Mouse (Mus musculus) embryonic facial prominence, embryonic 15.5 days (tissue): ENCODE measurements at regions not wholly inside any gene's neighbourhood (a gene's known extent, or its start where the extent isn't known, plus 50 kb on each side); places are given as distances from the start of the nearest gene placed in this dataset.

Experiments
- ATAC-seq: fragments of 200-750 bp; cut with Nextera tagmentation; 2 replicates; pipeline ENCODE4 v1.8.0; 2017; ENCODE audit warnings: low read depth, moderate TSS enrichment; ENCODE audit not compliant: insufficient number of reproducible peaks, low FRiP score, low TSS enrichment
- H3K27ac ChIP-seq: fragments of 300-500 bp; sonication (generic); replicated peaks from 2 replicates; pipeline ENCODE4 v1.5.1; 2015; ENCODE audit warnings: mild to moderate bottlenecking, inconsistent platforms
- H3K27me3 ChIP-seq: fragments of 300-500 bp; sonication (generic); 2 replicates; pipeline ENCODE4 v1.6.1; 2015; ENCODE audit warnings: inconsistent platforms
- H3K36me3 ChIP-seq: fragments of 300-500 bp; sonication (generic); 2 replicates; pipeline ENCODE4 v1.6.1; 2015; ENCODE audit warnings: mild to moderate bottlenecking, inconsistent platforms
- H3K4me1 ChIP-seq: fragments of 300-500 bp; sonication (generic); 2 replicates; pipeline ENCODE4 v1.6.1; 2015; ENCODE audit warnings: inconsistent platforms
- H3K4me2 ChIP-seq: fragments of 300-500 bp; sonication (generic); replicated peaks from 2 replicates; pipeline ENCODE4 v1.6.1; 2015; ENCODE audit warnings: mild to moderate bottlenecking, inconsistent platforms
- H3K4me3 ChIP-seq: fragments of 300-500 bp; sonication (generic); replicated peaks from 2 replicates; pipeline ENCODE4 v1.5.1; 2015; ENCODE audit warnings: mild to moderate bottlenecking, inconsistent platforms
- H3K9ac ChIP-seq: fragments of 300-500 bp; sonication (generic); 2 replicates; pipeline ENCODE4 v1.6.1; 2015; ENCODE audit warnings: inconsistent platforms
- H3K9me3 ChIP-seq: fragments of 300-500 bp; sonication (generic); replicated peaks from 2 replicates; pipeline ENCODE4 v1.6.1; 2016; ENCODE audit warnings: inconsistent platforms
- WGBS: fragments of 180-500 bp; shearing (Covaris S2); methylation state at CpG from one replicate; pipeline ENCODE4 v1.1.7; 2015; 5-methylcytosine and 5-hydroxymethylcytosine counted together

DNA sequence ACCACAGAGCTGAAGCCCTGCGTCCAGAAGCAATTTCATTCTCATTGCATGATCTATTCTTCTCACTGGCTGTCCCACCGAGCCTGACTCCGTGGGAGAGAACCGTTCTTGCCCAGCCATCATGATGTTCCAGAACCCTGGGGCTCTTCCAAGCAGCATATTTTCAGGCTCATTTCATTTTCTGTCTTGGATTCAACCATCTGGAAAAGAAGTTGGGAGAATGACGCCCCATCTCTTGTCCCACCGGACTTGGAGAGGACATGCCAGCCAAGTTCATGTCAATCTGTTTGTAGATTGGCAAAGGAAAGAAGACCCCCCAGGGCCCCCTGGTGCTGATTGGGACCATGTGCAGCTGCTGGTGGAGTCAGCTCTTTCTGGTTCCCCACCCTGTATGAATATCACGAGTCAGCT, 1400.5 kb upstream of the Lrrc6 start:
- peak overlapping the region; percentile 68 for H3K27ac ChIP-seq
- no peak overlapping the region for H3K4me3 ChIP-seq

DNA sequence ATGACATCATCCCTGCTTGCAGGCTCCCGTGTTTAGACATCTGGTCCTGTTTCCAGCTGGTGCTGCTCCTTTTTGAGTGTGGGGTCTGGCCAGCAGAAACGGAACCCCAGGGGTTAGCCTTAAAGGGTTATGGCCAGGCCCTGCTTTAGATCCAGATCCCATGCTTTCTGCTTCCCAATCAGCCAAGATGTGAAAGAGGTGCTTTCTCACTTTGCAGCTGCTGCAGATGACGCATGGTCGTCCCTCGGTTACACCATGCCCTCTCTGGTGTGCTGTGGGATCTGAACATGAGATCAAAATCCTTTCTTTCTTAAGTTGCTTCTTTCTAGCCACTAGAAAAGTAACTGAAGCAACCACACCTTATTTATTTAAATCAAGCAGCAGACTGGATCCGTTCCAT, 1399.1 kb upstream of the Lrrc6 start:
- H3K4me3 ChIP-seq: no peak overlapping the region
- peaks cover 9% of the 10 kb centered on the region; the same call in 1 of the 2 replicates for H3K4me1 ChIP-seq
- no peak overlapping the region for H3K4me2 ChIP-seq
- ATAC-seq: no peak
- 69% methylated on average over 6 of the region's 6 CpGs for WGBS
- H3K36me3 ChIP-seq: no peaks in the 10 kb centered on the region
- no peaks in the 10 kb centered on the region for H3K9me3 ChIP-seq
- H3K9ac ChIP-seq: no peak overlapping the region
- H3K27ac ChIP-seq: peak overlapping the region; percentile 68
- no peaks in the 10 kb centered on the region for H3K27me3 ChIP-seq

More for the DNA sequence above, 1400.5 kb upstream of the Lrrc6 start:
- Histone ChIP-seq H3K9ac (no peak overlapping the region), H3K36me3 (no peaks in the 10 kb centered on the region), H3K4me1 (peaks cover 9% of the 10 kb centered on the region; the same call in 1 of the 2 replicates), H3K4me2 (no peak overlapping the region), H3K9me3 (no peaks in the 10 kb centered on the region), H3K27me3 (no peaks in the 10 kb centered on the region)
- WGBS: 48% methylated on average over 7 of the region's 7 CpGs
- peak; percentile 74 for ATAC-seq

DNA sequence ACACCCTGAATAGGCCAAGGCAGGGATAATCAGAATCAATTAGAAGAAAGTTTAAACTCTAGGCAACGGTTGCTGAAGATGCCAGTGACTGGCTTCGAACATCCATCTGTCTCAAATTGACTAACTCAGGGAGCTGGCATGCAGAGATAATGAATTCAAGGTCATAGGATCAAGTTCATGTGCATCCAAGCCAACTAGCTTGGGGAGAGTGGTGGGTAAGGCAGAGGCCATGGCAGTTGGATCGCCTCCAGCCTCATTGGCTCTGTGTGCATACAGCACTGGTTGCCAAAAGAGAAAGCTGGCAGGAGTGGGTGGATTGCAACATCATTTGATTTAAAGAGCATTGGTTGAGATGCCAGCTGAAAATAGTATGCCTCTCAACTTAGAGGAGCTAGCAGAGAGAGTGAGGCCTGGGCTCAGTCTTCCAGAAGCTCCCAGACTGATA, 1398.3 kb upstream of the Lrrc6 start:
- Histone ChIP-seq H3K27me3 (no peaks in the 10 kb centered on the region), H3K9me3 (no peaks in the 10 kb centered on the region), H3K27ac (no peak overlapping the region; the same call in 1 of the 2 replicates), H3K9ac (no peak overlapping the region), H3K4me3 (no peak overlapping the region), H3K4me2 (no peak overlapping the region), H3K36me3 (no peaks in the 10 kb centered on the region), H3K4me1 (peaks cover 9% of the 10 kb centered on the region; the same call in 1 of the 2 replicates)
- WGBS: 38% methylated on average over 3 of the region's 3 CpGs
- peak; percentile 74 for ATAC-seq

DNA sequence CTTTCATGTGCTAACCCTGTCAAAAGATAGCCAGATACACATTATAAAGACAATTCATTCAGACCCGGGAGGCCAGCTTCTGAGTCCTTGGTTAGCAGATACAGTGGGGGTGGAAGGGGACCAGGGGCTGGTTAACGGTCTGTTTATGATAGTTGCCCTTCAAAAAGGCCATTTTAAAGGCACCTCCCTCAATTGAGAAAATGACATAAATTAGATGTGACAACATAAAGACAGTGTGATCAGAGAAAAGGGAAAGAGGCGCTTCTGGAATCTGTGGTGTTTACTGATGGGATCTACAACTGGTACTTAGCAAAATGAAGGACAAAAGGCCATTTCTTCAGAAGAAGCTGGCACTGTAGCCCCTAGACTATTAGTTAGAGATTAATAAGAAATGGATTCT, 1391.4 kb upstream of the Lrrc6 start:
- H3K4me3 ChIP-seq: no peak overlapping the region
- no peak overlapping the region for H3K27ac ChIP-seq
- no peaks in the 10 kb centered on the region for H3K4me1 ChIP-seq
- no peak overlapping the region for H3K4me2 ChIP-seq
- no peaks in the 10 kb centered on the region for H3K36me3 ChIP-seq
- no peaks in the 10 kb centered on the region for H3K9me3 ChIP-seq
- no peak overlapping the region for H3K9ac ChIP-seq
- no peak for ATAC-seq
- no peaks in the 10 kb centered on the region for H3K27me3 ChIP-seq
- WGBS: 45% methylated on average over 3 of the region's 3 CpGs

DNA sequence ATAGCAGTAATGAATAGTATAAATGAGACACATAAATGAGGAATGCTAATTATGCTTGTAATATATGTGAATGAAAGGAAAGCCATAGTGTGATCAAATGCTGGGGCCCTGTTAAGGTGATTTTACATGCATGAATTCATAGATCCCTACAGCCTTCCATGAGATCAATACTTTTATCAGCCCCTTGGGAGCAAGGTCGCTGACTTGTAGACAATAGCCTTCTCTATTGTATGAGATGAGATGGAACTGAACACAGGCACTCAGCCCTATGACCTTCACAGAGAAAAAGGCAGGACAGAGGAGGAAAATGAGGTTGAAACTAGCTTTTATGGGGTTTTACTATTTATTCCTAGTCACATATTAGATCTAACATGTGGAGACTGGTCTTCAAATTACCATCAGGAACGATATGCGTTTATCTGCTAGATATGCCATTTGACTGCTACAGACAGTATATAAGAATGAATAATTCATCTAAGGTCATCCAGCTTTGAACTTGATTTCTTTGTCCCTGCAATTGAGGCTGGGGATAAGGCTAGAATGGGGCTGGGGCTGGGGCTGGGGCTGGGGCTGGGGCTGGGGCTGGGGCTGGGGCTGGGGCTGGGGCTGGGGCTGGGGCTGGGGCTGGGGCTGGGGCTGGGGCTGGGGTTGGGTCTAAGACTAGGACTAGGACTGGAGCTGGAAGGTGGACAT, 1390.0 kb upstream of the Lrrc6 start:
- ATAC-seq: no peak
- no peaks in the 10 kb centered on the region for H3K27me3 ChIP-seq
- no peaks in the 10 kb centered on the region for H3K4me1 ChIP-seq
- H3K36me3 ChIP-seq: no peaks in the 10 kb centered on the region
- no peak overlapping the region for H3K4me3 ChIP-seq
- no peak overlapping the region for H3K4me2 ChIP-seq
- H3K27ac ChIP-seq: no peak overlapping the region
- H3K9me3 ChIP-seq: no peaks in the 10 kb centered on the region
- WGBS: 77% methylated on average over 3 of the region's 3 CpGs
- H3K9ac ChIP-seq: no peak overlapping the region

DNA sequence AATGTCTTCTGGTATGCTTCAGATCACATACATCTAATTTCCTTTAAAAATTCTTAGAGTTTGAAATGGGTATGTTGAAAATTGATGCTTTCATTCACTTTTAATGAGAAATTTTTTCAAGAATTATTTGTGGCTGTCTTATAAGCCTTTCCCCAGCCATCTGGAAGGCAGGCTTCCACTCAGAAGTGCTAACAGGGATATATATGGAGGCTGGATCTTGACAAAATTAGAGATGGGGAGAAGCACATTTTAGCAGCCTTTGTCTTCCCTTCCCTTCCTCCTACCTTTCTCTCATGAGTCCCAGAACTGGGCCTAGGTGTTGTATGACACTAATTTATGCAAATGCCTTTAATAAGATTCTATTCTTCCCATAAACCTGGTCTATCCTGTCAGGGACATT, 1387.8 kb upstream of the Lrrc6 start:
- ATAC-seq: no peak
- Histone ChIP-seq H3K27me3 (no peaks in the 10 kb centered on the region), H3K9ac (no peak overlapping the region), H3K9me3 (no peaks in the 10 kb centered on the region), H3K36me3 (no peaks in the 10 kb centered on the region), H3K4me2 (no peak overlapping the region), H3K4me1 (no peaks in the 10 kb centered on the region), H3K4me3 (no peak overlapping the region), H3K27ac (no peak overlapping the region)

DNA sequence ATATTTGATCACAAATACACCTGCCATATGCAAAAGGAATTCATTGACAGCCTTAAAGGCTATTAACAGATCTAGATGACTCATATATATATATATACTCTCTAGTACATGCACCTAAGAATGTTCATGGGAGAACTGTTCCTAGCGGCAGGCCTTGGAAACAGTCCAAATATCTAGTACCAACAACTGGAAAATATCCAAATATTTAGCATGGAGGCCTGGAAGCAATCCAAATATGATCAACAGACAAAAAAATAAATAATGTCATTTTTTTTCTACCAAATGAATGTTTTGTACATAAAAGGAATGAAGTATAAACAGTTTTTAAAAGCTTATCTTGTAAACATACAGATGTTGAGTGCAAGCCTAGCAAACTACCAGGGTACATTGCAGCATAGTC, 1354.6 kb upstream of the Lrrc6 start:
- H3K9me3 ChIP-seq: no peaks in the 10 kb centered on the region
- WGBS: 32% methylated on average over 1 of the region's 1 CpGs

DNA sequence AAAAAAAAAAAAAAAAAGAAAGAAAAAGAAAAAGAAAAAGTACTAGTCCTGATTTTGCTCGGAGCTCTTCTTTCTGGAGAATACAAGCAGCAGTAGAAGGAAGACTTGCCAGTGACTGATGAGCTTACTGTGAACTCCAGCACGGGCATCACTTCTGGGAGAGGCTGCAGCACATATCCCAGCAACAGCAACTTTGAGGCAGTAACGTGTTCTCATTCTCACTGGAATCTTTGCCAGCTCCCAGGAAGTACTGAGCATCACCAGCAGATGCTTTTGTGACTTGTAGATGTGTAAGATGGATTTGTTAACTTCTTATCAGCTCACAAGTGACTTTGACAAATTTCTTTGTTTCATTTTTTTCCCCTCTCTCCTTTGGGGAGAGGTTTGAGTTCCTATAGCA, 1349.4 kb upstream of the Lrrc6 start:
- Histone ChIP-seq H3K9ac (no peak overlapping the region), H3K27me3 (no peaks in the 10 kb centered on the region), H3K4me1 (no peaks in the 10 kb centered on the region), H3K9me3 (no peaks in the 10 kb centered on the region), H3K4me3 (no peak overlapping the region), H3K36me3 (no peaks in the 10 kb centered on the region), H3K4me2 (no peak overlapping the region), H3K27ac (no peak overlapping the region)
- WGBS: 71% methylated on average over 3 of the region's 3 CpGs
- ATAC-seq: no peak

More for the DNA sequence above, 1354.6 kb upstream of the Lrrc6 start:
- no peak for ATAC-seq
- H3K4me2 ChIP-seq: no peak overlapping the region
- H3K4me1 ChIP-seq: no peaks in the 10 kb centered on the region
- H3K27me3 ChIP-seq: no peaks in the 10 kb centered on the region
- no peak overlapping the region for H3K9ac ChIP-seq
- no peak overlapping the region for H3K27ac ChIP-seq
- no peaks in the 10 kb centered on the region for H3K36me3 ChIP-seq
- no peak overlapping the region for H3K4me3 ChIP-seq

DNA sequence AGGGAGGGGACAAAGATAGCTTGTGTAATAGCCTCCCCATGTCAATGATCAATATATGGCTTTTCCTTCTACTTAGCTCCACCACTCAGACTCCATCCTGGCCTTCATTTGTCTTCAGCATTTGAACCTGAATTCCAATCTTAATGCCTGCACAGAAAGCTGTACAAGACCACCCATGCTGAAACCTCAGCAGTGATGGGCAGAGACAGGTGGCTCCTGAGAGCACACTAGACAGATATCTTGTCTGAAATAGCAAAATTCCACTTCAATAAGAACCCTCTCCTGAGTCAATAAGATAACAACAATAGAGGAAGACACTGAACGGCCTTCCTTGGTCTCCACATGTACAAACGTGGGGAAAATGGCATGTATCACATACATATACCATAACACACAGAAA, 1345.0 kb upstream of the Lrrc6 start:
- H3K9ac ChIP-seq: no peak overlapping the region
- H3K4me2 ChIP-seq: no peak overlapping the region
- H3K27ac ChIP-seq: no peak overlapping the region
- WGBS: 65% methylated on average over 2 of the region's 2 CpGs
- no peak for ATAC-seq
- no peak overlapping the region for H3K4me3 ChIP-seq
- H3K27me3 ChIP-seq: no peaks in the 10 kb centered on the region
- no peaks in the 10 kb centered on the region for H3K4me1 ChIP-seq
- H3K9me3 ChIP-seq: no peaks in the 10 kb centered on the region
- H3K36me3 ChIP-seq: no peaks in the 10 kb centered on the region

DNA sequence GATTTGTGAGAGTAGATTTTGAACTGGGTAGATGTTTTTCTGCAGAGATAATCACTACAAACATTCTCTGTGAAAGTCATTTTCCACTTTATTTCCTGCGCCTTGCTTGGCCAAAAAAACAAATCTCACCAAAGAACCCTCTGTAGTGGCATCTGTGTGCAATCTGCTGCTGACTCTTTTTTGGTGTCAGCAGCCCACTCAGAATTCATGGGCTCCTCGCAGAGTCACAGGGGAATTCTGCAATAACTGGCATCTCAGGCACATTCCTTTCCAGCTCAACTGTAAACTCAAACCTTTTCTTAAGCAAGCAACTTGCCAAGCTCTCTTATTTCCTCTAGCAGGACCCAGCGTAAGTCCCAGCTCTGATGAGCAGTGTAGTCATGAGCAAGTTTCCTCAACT, 1340.0 kb upstream of the Lrrc6 start:
- no peaks in the 10 kb centered on the region for H3K9me3 ChIP-seq
- H3K4me2 ChIP-seq: no peak overlapping the region
- no peaks in the 10 kb centered on the region for H3K36me3 ChIP-seq
- no peak for ATAC-seq
- no peak overlapping the region for H3K9ac ChIP-seq
- H3K4me3 ChIP-seq: no peak overlapping the region
- no peaks in the 10 kb centered on the region for H3K4me1 ChIP-seq
- no peaks in the 10 kb centered on the region for H3K27me3 ChIP-seq
- H3K27ac ChIP-seq: no peak overlapping the region
- 48% methylated on average over 3 of the region's 3 CpGs for WGBS

DNA sequence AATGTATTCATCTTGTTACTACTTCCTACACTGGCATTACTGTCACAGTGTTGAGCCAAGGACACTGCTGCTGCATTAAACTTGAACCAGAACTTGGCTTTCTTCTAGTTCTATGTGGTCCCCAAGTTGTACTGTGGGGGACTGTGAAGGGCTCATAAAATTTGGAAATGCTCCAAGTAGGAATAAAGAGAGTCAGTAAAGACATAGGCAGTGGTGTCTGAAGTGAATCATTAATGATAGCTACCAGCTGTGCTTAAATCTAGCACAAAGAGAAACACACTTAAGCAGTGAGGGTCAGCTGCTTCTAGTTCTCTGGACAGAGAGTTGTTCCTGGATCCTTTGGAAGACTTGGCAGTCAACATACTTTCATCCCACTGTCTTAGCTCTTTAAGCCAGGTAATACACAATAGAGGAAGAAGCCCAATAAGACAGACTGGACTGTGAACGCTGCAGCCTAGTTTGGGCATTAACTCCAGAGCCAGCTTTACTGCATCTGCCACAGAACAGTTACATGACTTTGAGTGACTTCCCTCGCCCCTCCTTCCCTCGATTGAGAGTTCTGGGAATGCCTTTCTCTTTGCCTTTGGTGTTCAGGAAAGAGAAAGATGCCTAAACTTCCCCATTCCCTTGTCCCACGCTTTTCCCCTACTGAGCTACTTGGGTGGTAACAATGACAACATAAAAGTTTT, 1325.2 kb upstream of the Lrrc6 start:
- Histone ChIP-seq H3K4me1 (no peaks in the 10 kb centered on the region), H3K9ac (no peak overlapping the region), H3K9me3 (no peaks in the 10 kb centered on the region), H3K27ac (no peak overlapping the region), H3K4me2 (no peak overlapping the region), H3K36me3 (no peaks in the 10 kb centered on the region), H3K4me3 (no peak overlapping the region), H3K27me3 (no peaks in the 10 kb centered on the region)
- peak; percentile 51; the same call in 1 of the 2 replicates for ATAC-seq
- 64% methylated on average over 4 of the region's 4 CpGs for WGBS

DNA sequence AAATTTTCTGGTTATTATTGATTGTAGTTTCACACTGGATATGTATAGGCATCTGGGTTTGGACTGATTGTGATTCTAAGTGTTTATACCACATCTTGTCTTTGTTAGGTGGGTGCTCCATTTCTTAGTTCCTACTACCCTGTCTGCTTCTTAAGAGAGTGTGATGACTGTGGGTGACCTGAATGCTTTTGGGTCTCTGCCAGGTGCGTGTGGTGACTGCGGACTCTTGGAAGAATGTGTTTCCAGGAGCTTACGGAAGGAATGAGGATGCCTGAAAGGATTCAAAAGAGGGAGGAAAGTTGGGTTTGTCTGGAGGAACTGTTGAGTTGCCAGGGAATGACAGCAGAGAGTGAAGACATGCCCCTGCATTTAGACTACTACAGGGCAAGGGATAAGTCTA, 1322.5 kb upstream of the Lrrc6 start:
- Histone ChIP-seq H3K36me3 (no peaks in the 10 kb centered on the region), H3K9ac (no peak overlapping the region), H3K27me3 (no peaks in the 10 kb centered on the region), H3K4me1 (no peaks in the 10 kb centered on the region), H3K9me3 (no peaks in the 10 kb centered on the region), H3K27ac (no peak overlapping the region), H3K4me2 (no peak overlapping the region), H3K4me3 (no peak overlapping the region)
- no peak for ATAC-seq
- 74% methylated on average over 3 of the region's 3 CpGs for WGBS
